In the genomic region with DNA sequence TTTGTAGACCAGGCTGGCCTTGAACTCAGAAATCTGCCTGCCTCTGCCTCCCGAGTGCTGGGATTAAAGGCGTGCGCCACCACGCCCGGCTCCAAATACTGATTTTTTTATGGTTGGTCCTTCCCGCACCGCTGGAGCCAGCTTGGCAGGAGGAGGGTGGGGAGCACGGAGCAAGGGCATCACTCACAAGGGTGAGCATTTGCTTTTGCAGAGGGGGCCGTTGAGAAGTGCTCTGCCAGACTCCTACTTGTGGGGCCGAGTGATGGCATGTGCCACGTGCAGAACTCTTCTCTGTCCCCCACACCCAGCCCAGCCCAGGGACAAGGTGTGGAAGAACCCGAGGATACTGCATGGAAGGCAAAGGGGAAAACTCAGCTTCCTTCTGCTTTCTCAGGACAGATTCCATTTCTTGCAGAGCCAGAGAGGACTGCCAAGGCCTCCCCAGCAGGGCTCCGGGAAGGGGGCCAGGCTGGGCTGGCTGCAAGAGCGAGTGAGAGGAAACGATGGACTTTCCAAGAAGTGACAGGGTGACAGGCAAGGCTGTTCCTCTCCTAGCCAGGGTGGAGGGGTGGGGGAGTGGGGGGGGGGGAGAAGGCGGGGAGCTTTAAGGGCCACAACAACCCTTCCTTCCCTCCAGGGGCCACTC, we compare ENCODE assay signal across 8 mouse cellular contexts. TPM values are rescaled to one million over a fixed set of nuclear protein-coding genes. Genes with fewer than 3 reads are reported as not detected.
DNase-seq lines count a peak whose midpoint lies in the region; ATAC-seq and TF ChIP-seq lines count a peak whose summit lies in the region.

No protein-coding gene starts in this region.

- no peak overlapping the region for H3K4me3 ChIP-seq in hindbrain, embryonic 15.5 days
- no peak overlapping the region for H3K4me3 ChIP-seq in hindbrain, embryonic 10.5 days
- H3K4me3 ChIP-seq in lung, postnatal 0 days (ENCODE audit: low read depth, low read length) = no peak overlapping the region

- no peak for TF ChIP-seq CTCF in lung, postnatal 0 days (IDR thresholded peaks at IDR 0.05)

- H3K27ac ChIP-seq in hindbrain, embryonic 15.5 days (replicated peaks) = peak overlapping the region; percentile 43
- no peak overlapping the region for H3K27ac ChIP-seq in hindbrain, embryonic 10.5 days
- no peak overlapping the region for H3K27ac ChIP-seq in lung, postnatal 0 days (ENCODE audit: low read length)

- ATAC-seq in hindbrain, embryonic 15.5 days (ENCODE audit: low FRiP score, low read depth) = no peak
- peak; percentile 87 for ATAC-seq in lung, postnatal 0 days

- no peak for TF ChIP-seq EP300 in lung, postnatal 0 days (IDR thresholded peaks at IDR 0.05)

- peaks cover 26% of the 10 kb centered on the region for H3K36me3 ChIP-seq in hindbrain, embryonic 15.5 days
- peaks cover 70% of the 10 kb centered on the region for H3K36me3 ChIP-seq in hindbrain, embryonic 10.5 days
- H3K36me3 ChIP-seq in lung, postnatal 0 days (ENCODE audit: insufficient read depth, low read length) = 0 out of 2 replicates have a peak, but pooled peaks cover 2% of the 10 kb centered on the region

- no peaks in the 10 kb centered on the region for H3K27me3 ChIP-seq in hindbrain, embryonic 15.5 days
- no peaks in the 10 kb centered on the region for H3K27me3 ChIP-seq in hindbrain, embryonic 10.5 days (ENCODE audit: insufficient read depth, poor library complexity, severe bottlenecking)
- H3K27me3 ChIP-seq in lung, postnatal 0 days (replicated peaks; ENCODE audit: insufficient read depth, low read length) = no peaks in the 10 kb centered on the region

- no peak overlapping the region for H3K9ac ChIP-seq in hindbrain, embryonic 15.5 days
- no peak overlapping the region for H3K9ac ChIP-seq in lung, postnatal 0 days (replicated peaks; ENCODE audit: low read depth)

- H3K4me1 ChIP-seq in hindbrain, embryonic 15.5 days (replicated peaks) = peaks cover 10% of the 10 kb centered on the region; the same call in 1 of the 2 replicates
- 0 out of 2 replicates have a peak, but pooled peaks cover 4% of the 10 kb centered on the region for H3K4me1 ChIP-seq in hindbrain, embryonic 10.5 days (replicated peaks)
- H3K4me1 ChIP-seq in lung, postnatal 0 days (ENCODE audit: insufficient read depth, low read depth, low read length) = no peaks in the 10 kb centered on the region

- no peaks in the 10 kb centered on the region for H3K9me3 ChIP-seq in hindbrain, embryonic 15.5 days
- H3K9me3 ChIP-seq in hindbrain, embryonic 10.5 days = no peaks in the 10 kb centered on the region
- no peaks in the 10 kb centered on the region for H3K9me3 ChIP-seq in lung, postnatal 0 days (ENCODE audit: low read length)

- WGBS in hindbrain, embryonic 15.5 days = 90% methylated on average over 15 of the region's 16 CpGs
- WGBS in hindbrain, embryonic 10.5 days = 92% methylated on average over 16 of the region's 16 CpGs
- WGBS in lung, postnatal 0 days = 80% methylated on average over 15 of the region's 16 CpGs

- H3K4me2 ChIP-seq in hindbrain, embryonic 15.5 days = no peak overlapping the region
- H3K4me2 ChIP-seq in lung, postnatal 0 days (replicated peaks; ENCODE audit: low read depth, low read length) = no peak overlapping the region

- no peak for DNase-seq in hindbrain, embryonic 10.5 days (ENCODE audit: low spot score)
- DNase-seq in adrenal gland, postnatal 36 days = peak; percentile 79 to 81
- DNase-seq in frontal cortex, postnatal 36 days (ENCODE audit: low spot score in 2 of 2) = peak; percentile 69 to 73
- peak; percentile 42 for DNase-seq in kidney, adult 9 months
- DNase-seq in lung, postnatal 0 days (ENCODE audit: low spot score) = peak; percentile 84
- no peak for DNase-seq in embryo, embryonic 9.5 days (ENCODE audit: extremely low spot score)
- no peak for DNase-seq in thymus, postnatal 25 days

RNA-seq across cellular contexts. Expression of gene AI413582, which starts 9.0 kb away (rescaled TPM):
- polyA plus RNA-seq in hindbrain, embryonic 15.5 days (2015; fragmentation: Nextera tagmentation; extraction: Ambion mirVana) = 67.4 and 71.9 TPM in 2 replicates
- 19.1 and 23.9 TPM in 2 replicates for polyA plus RNA-seq in hindbrain, embryonic 10.5 days (2016; fragmentation: Nextera tagmentation; extraction: Ambion mirVana)
- total RNA-seq in adrenal gland, postnatal 36 days (2021) = 10 to 100 TPM; 20.0 to 22.9 TPM
- 30.8 and 38.6 TPM in 2 replicates for polyA plus RNA-seq in lung, postnatal 0 days (2015; fragmentation: Nextera tagmentation; extraction: Ambion mirVana)

RNA-seq across cellular contexts. Expression of gene Hmga1, which starts 18.3 kb away (rescaled TPM):
- 134 and 149 TPM in 2 replicates for polyA plus RNA-seq in hindbrain, embryonic 15.5 days (2015; fragmentation: Nextera tagmentation; extraction: Ambion mirVana)
- polyA plus RNA-seq in hindbrain, embryonic 10.5 days (2016; fragmentation: Nextera tagmentation; extraction: Ambion mirVana) = 541 and 748 TPM in 2 replicates
- 10 to 100 TPM; 16.1 to 19.4 TPM for total RNA-seq in adrenal gland, postnatal 36 days (2021)
- polyA plus RNA-seq in lung, postnatal 0 days (2015; fragmentation: Nextera tagmentation; extraction: Ambion mirVana) = 41.2 and 50.6 TPM in 2 replicates

RNA-seq across cellular contexts. Expression of gene Nudt3, which starts 48.7 kb away (rescaled TPM):
- 247 and 265 TPM in 2 replicates for polyA plus RNA-seq in hindbrain, embryonic 15.5 days (2015; fragmentation: Nextera tagmentation; extraction: Ambion mirVana)
- polyA plus RNA-seq in hindbrain, embryonic 10.5 days (2016; fragmentation: Nextera tagmentation; extraction: Ambion mirVana) = 90.6 and 145 TPM in 2 replicates
- total RNA-seq in adrenal gland, postnatal 36 days (2021) = 100 to 1,000 TPM; 191 to 211 TPM
- 47.6 and 54.1 TPM in 2 replicates for polyA plus RNA-seq in lung, postnatal 0 days (2015; fragmentation: Nextera tagmentation; extraction: Ambion mirVana)

RNA-seq across cellular contexts. Expression of gene Grm4, which starts 53.4 kb away (rescaled TPM):
- polyA plus RNA-seq in hindbrain, embryonic 15.5 days (2015; fragmentation: Nextera tagmentation; extraction: Ambion mirVana) = 8.7 TPM in 2 replicates
- polyA plus RNA-seq in hindbrain, embryonic 10.5 days (2016; fragmentation: Nextera tagmentation; extraction: Ambion mirVana) = 2.2 and 4.2 TPM in 2 replicates
- total RNA-seq in adrenal gland, postnatal 36 days (2021) = 10 to 100 TPM in 1 of 2 experiments, 1 to 10 TPM in 1; 3.4 to 12.2 TPM
- polyA plus RNA-seq in lung, postnatal 0 days (2015; fragmentation: Nextera tagmentation; extraction: Ambion mirVana) = not detected in 2 replicates

Comparison
In these comparisons a context has a peak if more than half of its experiments do, and no peak if none do; other contexts are left out.
1. DNase-seq: peak in adrenal gland, postnatal 36 days (2 of 2), frontal cortex, postnatal 36 days (2 of 2), kidney, adult 9 months (single experiment) and lung, postnatal 0 days (single experiment); none in hindbrain, embryonic 10.5 days (single experiment), embryo, embryonic 9.5 days (single experiment) and thymus, postnatal 25 days (single experiment).